Mouse (Mus musculus) embryo, embryonic 10.5 days (tissue): ENCODE measurements around the gene Sv2b.

Experiments
- DNase-seq: peaks from one replicate; pipeline ENCODE4 v3.0.0-alpha.2; 2015; ENCODE audit warnings: low spot score

Sv2b gene

GRCm38 (mm10) chr7:75102536-75103332 is 206.3 kb downstream of the Sv2b start:
- no peak for DNase-seq

GRCm38 (mm10) chr7:75085473-75085872 is 223.6 kb downstream of the Sv2b start:
- no peak for DNase-seq

- DNase-seq, result no peak
These were observed 228.9 kb downstream of the Sv2b start for GRCm38 (mm10) chr7:75080163-75080562.

GRCm38 (mm10) chr7:75077560-75078208 is 231.4 kb downstream of the Sv2b start:
- DNase-seq, result no peak
